In genomic region chr6:127524442-127524841, GRCm38 (mm10) we compare ENCODE assay signal across 8 mouse cellular contexts. TPM values are rescaled to one million over a fixed set of nuclear protein-coding genes. Genes with fewer than 3 reads are reported as not detected.
DNase-seq lines count a peak whose midpoint lies in the region; ATAC-seq and TF ChIP-seq lines count a peak whose summit lies in the region.

No protein-coding gene starts in this region.

- no peaks in the 10 kb centered on the region for H3K9me3 ChIP-seq in kidney, postnatal 0 days (replicated peaks; ENCODE audit: low read length)
- no peaks in the 10 kb centered on the region for H3K9me3 ChIP-seq in kidney, embryonic 16.5 days (ENCODE audit: low read length)
- no peaks in the 10 kb centered on the region for H3K9me3 ChIP-seq in liver, postnatal 0 days (ENCODE audit: low read length)

- peak; percentile 93 for TF ChIP-seq CTCF in kidney, postnatal 0 days (IDR thresholded peaks at IDR 0.05; ENCODE audit: low read depth)
- TF ChIP-seq CTCF in liver, postnatal 0 days (IDR thresholded peaks at IDR 0.05; ENCODE audit: low read depth) = peak; percentile 86

- no peaks in the 10 kb centered on the region for H3K36me3 ChIP-seq in kidney, postnatal 0 days (ENCODE audit: insufficient read depth, low read length)
- no peaks in the 10 kb centered on the region for H3K36me3 ChIP-seq in kidney, embryonic 16.5 days (ENCODE audit: insufficient read depth, low read length)
- H3K36me3 ChIP-seq in liver, postnatal 0 days (replicated peaks; ENCODE audit: insufficient read depth, low read length) = no peaks in the 10 kb centered on the region

- H3K4me3 ChIP-seq in kidney, postnatal 0 days (replicated peaks; ENCODE audit: low read depth, low read length) = no peak overlapping the region
- no peak overlapping the region for H3K4me3 ChIP-seq in kidney, embryonic 16.5 days (ENCODE audit: low read length)
- no peak overlapping the region for H3K4me3 ChIP-seq in liver, postnatal 0 days (ENCODE audit: low read depth, low read length)

- no peak overlapping the region for H3K27ac ChIP-seq in kidney, postnatal 0 days
- no peak overlapping the region for H3K27ac ChIP-seq in kidney, embryonic 16.5 days (ENCODE audit: low read length)
- no peak overlapping the region for H3K27ac ChIP-seq in liver, postnatal 0 days (ENCODE audit: low read depth)

- no peaks in the 10 kb centered on the region for H3K27me3 ChIP-seq in kidney, postnatal 0 days (ENCODE audit: insufficient read depth, low read length)
- H3K27me3 ChIP-seq in kidney, embryonic 16.5 days (ENCODE audit: insufficient read depth, low read length) = no peaks in the 10 kb centered on the region
- H3K27me3 ChIP-seq in liver, postnatal 0 days (ENCODE audit: insufficient read depth, low read length) = no peaks in the 10 kb centered on the region

- H3K4me2 ChIP-seq in kidney, postnatal 0 days (ENCODE audit: low read length) = no peak overlapping the region
- H3K4me2 ChIP-seq in kidney, embryonic 16.5 days (replicated peaks; ENCODE audit: low read depth, low read length) = no peak overlapping the region
- no peak overlapping the region for H3K4me2 ChIP-seq in liver, postnatal 0 days (ENCODE audit: low read depth, low read length)

- H3K9ac ChIP-seq in kidney, postnatal 0 days (ENCODE audit: low read depth, low read length) = no peak overlapping the region
- no peak overlapping the region for H3K9ac ChIP-seq in kidney, embryonic 16.5 days (replicated peaks; ENCODE audit: low read length)
- no peak overlapping the region for H3K9ac ChIP-seq in liver, postnatal 0 days (replicated peaks)

- 40% methylated on average over 8 of the region's 8 CpGs for WGBS in kidney, postnatal 0 days
- 37% methylated on average over 8 of the region's 8 CpGs for WGBS in kidney, embryonic 16.5 days
- WGBS in liver, postnatal 0 days (ENCODE audit: insufficient replicate concordance) = 25% methylated on average over 8 of the region's 8 CpGs

- TF ChIP-seq EP300 in liver, postnatal 0 days (IDR thresholded peaks at IDR 0.05; ENCODE audit: low read depth) = no peak

- ATAC-seq in kidney, postnatal 0 days (replicated peaks; ENCODE audit: low FRiP score, low read depth) = no peak
- ATAC-seq in kidney, embryonic 16.5 days (ENCODE audit: low FRiP score, low TSS enrichment) = no peak
- no peak for ATAC-seq in liver, postnatal 0 days
- ATAC-seq in activated CD4-positive, CD25-positive, alpha-beta regulatory T cell, adult 4 months = no peak

- intact Hi-C loops in heart, postnatal 14 days (cut with DNase I) = no loop called here

- H3K4me1 ChIP-seq in kidney, postnatal 0 days (replicated peaks; ENCODE audit: insufficient read depth, low read length) = 0 out of 2 replicates have a peak, but pooled peaks cover 4% of the 10 kb centered on the region
- peaks cover 19% of the 10 kb centered on the region for H3K4me1 ChIP-seq in kidney, embryonic 16.5 days (ENCODE audit: insufficient read depth, low read length)
- H3K4me1 ChIP-seq in liver, postnatal 0 days (ENCODE audit: insufficient read depth) = peaks cover 8% of the 10 kb centered on the region

- DNase-seq in kidney, postnatal 0 days (ENCODE audit: low spot score) = peak; percentile 87
- peak; percentile 75 for DNase-seq in MEL-GATA-1-ER (ENCODE audit: extremely low read depth, low read depth)
- DNase-seq in c-Kit-positive CD71-positive TER-119-positive erythroid progenitor cells, embryonic 14.5 days (ENCODE audit: low spot score) = peak; percentile 52
- DNase-seq in heart, postnatal 14 days = peak; percentile 55 to 76
- DNase-seq in liver, postnatal 0 days = peak; percentile 73
- peak; percentile 37 to 52 for DNase-seq in right cerebral cortex, adult 2 months (ENCODE audit: low spot score in 2 of 2)

RNA-seq across cellular contexts. Expression of gene Cracr2a, which starts 36.7 kb away (rescaled TPM):
- 0.83 and 0.96 TPM in 2 replicates for polyA plus RNA-seq in kidney, postnatal 0 days (2015; fragmentation: Nextera tagmentation; extraction: Ambion mirVana)
- polyA plus RNA-seq in kidney, embryonic 16.5 days (2015; fragmentation: Nextera tagmentation; extraction: Ambion mirVana) = 1.8 and 2.0 TPM in 2 replicates
- total RNA-seq in heart, postnatal 14 days (2021) = 1 to 10 TPM; 1.4 to 2.6 TPM
- 0.31 and 0.47 TPM in 2 replicates for polyA plus RNA-seq in liver, postnatal 0 days (2015; fragmentation: Nextera tagmentation; extraction: Ambion mirVana)
- 10 to 100 TPM; 11.2 to 12.3 TPM for polyA plus RNA-seq in activated CD4-positive, CD25-positive, alpha-beta regulatory T cell, adult 4 months (2017; shearing (Covaris generic))
